Mouse (Mus musculus): ENCODE results near the gene Zfp827.

DNA sequence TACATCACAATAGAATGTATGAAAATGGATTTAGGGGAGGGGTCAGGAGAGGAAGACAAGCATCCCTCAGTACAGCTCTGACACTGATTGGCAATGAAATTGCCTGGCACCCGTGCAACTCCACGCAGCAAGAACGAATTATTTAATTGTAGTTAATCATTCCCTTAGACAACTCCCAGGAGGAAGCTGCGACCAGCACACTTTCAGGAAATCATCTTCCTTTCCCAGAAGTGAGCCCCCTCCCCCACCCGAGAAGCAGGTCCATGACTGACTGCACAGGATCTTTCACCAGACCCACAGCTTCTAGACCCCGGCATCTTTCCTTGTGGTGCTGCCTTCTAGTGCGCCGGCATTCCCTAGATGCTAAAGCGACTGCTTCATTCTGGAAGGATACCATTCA is 183.4 kb downstream of the Zfp827 start:
- no peak for TF ChIP-seq CTCF (IDR thresholded peaks at IDR 0.05; ENCODE audit: low read depth)
- TF ChIP-seq EP300 (optimal IDR thresholded peaks at IDR 0.05): no peak
